Mouse (Mus musculus) urinary bladder, postnatal 25 days (tissue): ENCODE results near the gene Cpne6.

Source experiments
- DNase-seq: peaks from one replicate; pipeline ENCODE4 v3.0.0; 2022; ENCODE audit warnings: low spot score

The Cpne6 gene

DNA sequence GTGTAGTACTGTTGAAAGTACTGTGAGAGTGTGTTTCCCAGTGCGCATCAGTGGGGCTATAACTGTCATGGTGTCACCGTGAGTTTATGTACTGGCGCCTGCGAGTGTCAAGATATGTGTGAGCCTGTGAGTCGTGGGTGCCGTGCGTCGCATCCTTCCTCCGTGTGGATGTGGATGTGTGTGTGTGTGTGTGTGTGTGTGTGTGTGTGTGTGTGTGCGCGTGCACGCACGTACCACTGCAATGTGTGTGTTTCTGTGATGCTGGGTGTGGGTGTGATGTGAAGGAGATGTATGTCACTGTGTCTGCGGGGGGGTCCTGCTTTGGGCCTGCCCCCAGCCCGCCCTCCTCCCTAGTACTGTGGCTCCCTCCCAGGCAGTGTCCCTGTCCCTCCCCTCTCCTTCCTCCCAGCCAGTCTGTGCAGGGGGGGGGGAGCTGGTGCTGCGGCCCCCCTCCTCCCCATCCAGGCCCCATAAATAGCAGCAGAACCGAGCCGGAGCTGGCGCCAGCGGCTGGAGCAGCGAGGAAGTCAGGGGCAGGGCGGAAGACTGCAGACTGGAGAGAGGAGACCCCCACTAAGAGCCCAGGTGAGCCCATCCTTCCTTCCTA, at the start of gene Cpne6:
Gene Cpne6, plus strand, starts transcription at position 321 of the 607 bp plus-strand sequence.
- DNase-seq: no peak

DNA sequence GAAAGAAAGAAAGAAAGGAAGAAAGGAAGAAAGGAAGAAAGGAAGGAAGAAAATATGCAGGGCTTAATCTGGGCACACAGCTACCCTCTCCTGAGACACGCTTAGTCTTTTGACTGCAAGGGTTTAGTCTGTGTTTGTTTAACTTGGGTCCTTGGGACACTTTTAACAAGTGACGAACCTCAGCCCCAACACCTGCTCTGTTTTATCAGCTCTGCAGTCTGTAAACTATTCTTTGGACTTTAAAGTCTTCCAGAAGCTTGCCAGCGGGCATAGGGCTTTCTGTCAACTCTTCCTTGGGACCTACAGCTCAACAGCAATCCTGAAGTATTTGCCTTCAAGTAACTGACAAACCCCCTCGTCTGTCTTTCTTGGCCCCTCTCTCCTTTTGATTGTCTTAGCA, 48.5 kb upstream of the Cpne6 start:
- no peak for DNase-seq

DNA sequence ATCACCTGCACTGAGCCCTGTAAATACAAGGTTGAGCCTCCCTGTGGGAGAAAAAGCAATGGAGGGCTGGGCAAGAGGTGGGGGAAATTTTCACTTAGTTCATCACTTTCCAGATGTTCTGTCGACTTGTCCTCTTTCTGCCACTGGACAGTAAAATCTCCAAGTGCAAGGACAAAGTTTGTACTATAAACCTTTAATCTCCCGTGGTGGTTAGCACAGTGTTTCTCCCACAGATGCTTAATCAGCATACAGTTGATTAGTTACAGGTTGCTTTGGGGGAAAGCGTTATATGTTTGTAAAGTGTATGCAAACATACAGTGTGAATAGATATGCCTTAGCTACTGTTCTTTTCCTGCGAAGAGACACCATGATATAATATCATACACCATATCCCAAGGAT, 43.8 kb upstream of the Cpne6 start:
- DNase-seq: no peak

DNA sequence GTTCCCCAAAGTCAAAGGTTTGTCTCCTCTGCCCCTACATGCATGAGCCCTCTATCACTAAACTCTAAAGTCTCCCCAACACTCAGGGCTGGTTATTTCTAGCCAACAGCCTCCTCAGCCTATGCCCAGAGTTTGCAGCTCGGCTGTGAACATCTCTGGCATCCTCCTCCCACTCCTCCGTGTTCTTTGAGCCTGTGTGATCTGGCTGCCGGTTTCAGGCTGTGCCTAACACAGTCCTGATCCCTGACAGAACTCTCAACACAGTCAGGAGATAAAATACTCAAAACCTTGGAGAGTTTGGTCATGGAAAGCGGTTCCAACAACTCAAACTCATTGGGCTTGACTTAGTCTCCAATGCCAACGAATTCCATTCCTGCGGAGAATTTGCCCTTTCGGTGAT, 43.1 kb upstream of the Cpne6 start:
- DNase-seq: no peak

DNA sequence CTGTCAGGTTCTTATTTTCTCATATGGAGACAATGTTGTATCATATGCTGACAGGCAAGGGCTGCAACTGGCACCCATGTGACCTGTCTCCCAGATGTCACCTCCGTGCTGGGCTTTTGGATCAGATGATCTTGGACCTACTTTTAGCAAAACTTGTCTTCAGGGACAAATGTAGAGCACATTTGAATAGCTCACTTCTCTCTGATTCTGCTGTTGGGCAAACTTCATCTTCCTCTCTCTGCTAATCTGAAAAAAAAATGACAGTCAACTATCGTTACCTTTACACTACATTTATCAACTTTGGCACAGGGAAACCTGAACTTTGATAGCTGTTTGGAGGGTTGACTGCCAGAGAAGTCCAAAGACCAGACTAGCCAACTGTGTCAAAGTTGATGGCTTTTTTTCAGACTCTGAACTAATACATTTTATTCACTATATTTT, 41.9 kb upstream of the Cpne6 start:
- DNase-seq: no peak

DNA sequence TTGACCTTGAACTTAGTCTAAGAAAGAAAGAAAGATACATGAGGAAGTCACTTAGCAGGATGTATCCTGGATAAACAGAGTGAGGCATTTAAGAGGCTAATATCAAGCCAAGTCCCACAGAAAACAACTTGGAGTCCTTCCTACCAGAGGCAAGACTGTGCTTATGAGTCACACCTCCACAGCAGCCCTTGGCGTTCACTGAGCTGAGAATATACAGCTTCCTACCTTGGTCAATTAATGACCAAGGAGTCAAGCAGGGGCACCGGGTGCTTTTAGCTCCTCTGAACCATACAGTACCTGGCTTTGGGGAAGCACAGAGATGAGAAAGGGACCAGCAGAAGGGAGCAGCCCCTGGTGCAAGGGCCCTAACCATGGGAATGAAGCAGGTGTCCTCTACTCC, 41.2 kb upstream of the Cpne6 start:
- DNase-seq: no peak

DNA sequence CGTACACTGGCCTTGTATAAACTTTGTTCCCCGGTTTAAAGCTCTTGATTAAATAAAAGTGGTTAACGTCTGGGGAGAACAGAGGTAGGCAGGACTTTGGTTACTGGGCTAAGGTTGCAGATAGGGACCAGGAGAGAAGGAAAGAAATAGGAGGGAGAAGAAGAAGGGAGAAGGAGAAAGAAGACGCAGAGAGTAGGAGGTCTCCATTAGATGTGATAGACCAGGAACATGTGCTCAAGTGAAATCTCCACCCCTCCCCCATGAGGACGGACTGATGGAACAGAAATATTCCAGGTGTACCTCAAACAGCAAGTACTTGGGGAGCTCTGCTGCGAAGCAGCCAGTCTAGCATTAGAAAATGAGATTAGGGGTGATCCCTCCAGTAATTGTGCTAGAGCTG, 40.4 kb upstream of the Cpne6 start:
- DNase-seq: no peak

DNA sequence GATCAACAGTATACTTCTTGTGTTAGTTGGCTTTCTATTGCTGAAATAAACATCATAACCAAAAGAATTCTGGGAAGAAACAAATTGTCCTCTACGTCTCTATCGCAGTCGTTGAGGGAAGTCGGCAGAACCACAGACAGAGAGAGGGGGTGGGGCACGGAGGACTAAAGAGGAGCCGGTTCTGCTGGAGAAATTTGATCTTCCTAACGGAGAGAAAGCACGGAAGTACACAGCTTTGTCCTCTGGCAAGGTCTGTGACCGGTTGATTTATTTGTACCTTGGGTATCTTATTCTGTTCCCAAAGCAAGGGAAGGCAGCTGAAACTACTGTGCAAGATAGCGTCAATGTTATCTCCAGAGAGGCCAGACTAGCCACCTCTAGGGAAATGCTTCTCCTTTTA, 39.4 kb upstream of the Cpne6 start:
- DNase-seq: no peak

DNA sequence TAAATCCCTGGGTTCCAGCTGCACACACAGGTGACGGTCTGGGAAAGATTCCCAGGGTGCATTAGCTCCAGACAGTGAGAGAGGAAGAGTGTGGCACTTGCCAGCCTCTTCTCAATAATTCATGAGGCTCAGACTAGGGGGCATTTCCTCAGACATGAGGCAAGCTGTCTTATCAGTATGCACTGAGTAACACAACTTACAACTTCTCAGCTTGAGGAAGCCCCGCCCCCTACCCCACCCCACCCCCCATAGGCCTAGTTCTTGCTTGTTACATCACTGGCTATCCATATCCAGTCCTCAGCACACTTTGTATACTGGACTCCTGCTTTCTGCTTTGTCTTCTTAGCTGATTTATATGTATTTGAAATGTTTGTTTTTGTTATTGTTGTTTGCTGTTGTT, 34.6 kb upstream of the Cpne6 start:
- no peak for DNase-seq

DNA sequence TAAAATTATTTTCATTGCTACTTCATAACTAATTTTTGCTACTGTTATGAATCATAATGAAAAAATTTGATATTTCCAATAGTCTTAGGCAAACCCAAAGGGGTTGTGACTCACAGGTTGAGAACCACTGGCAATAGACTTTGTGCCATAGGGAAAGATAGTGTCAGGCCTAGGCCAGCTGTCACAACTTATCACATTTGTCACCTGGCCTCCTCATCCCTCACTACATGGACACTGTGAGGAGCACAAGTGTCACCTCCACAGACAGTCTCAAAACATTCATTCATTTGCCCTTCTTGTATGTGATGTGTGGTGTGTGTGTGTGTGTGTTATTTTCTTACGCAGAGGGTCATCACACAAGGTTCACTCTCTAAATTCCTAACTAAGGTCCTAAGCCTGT, 32.8 kb upstream of the Cpne6 start:
- DNase-seq: no peak

DNA sequence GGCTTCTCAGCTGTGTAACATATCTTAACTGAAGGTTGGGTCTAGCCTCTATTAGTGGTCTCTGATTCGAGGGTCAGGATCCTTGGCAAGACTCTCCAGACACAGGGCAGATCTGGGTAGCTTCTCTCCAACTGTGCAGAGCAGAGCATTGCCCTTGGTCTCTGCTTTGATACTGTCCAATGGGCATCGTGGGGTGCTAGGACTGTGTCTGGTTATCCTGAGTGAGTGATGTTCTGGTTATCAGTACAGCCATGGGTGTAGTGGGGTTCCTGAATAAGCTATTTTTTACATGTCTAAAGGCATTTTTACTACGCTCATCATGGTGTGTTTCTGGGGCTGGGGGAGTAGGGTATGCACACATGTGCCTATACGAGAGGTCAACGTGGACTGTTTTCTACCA, 32.4 kb upstream of the Cpne6 start:
- DNase-seq: no peak

DNA sequence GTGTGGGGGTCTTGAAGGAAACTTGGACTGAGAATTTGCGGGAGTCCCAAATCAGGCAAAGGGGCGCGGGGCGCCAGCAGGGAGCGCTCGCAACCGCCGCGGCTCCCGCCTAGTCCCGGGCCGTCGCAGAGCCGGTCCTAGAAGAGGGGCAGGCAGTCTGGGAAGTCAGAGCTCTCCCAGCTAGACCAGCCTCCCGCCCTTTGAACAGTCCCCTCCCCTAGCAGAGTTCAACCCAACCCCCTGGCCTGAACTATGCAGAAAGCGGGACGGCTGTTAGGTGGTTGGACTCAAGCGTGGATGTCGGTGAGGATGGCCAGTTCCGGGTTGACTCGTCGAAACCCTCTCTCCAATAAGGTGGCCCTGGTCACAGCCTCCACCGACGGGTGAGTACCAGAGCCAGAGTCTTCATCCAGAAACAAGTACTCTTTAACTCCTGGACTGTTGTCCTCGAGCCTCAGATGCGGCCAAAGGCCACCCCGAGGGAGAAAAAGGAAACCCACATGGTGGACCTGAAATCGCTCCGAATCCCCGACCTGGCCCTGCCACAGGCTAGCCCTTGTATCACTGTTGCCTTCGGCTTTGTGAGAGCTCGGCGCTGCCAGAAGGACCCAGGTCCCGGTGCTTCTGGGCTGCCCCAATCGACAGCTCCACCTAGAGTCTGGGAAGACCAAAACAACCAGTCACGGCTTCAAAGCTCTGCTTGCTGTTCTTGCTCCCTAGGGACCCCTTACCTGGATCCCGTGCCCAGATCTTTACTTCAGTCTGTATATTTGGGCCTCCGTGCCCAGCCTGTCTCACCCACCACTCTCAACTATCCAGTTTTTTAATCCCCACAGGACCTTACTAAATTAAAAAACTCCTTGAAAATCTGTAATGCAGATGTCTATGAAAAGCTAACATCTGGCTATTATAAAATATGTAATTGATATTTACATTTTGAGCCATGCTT, 31.3 kb upstream of the Cpne6 start, which contains the start of gene Dhrs4:
Gene Dhrs4, plus strand, starts transcription at position 108 of the 949 bp plus-strand sequence.
- peak; percentile 72 for DNase-seq

DNA sequence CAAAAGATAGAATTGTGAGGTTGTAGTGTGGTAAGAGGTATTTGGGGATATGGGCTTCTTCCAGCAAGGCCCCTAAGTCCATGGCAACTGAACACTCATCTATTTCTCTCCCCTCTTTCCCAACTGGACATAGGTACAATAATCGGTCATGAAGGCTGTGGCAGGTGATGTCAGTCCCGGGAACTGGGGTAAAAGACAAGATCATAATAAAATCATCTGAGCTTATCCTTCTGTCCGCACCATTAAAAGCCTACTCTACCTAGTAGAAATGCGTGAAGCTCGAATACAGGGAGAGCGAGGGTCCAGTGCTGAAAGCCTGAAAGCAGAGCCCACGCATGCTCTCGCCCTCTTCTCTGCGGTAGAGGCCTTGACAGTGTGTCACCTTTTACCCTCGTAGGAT, 30.6 kb upstream of the Cpne6 start:
- no peak for DNase-seq

DNA sequence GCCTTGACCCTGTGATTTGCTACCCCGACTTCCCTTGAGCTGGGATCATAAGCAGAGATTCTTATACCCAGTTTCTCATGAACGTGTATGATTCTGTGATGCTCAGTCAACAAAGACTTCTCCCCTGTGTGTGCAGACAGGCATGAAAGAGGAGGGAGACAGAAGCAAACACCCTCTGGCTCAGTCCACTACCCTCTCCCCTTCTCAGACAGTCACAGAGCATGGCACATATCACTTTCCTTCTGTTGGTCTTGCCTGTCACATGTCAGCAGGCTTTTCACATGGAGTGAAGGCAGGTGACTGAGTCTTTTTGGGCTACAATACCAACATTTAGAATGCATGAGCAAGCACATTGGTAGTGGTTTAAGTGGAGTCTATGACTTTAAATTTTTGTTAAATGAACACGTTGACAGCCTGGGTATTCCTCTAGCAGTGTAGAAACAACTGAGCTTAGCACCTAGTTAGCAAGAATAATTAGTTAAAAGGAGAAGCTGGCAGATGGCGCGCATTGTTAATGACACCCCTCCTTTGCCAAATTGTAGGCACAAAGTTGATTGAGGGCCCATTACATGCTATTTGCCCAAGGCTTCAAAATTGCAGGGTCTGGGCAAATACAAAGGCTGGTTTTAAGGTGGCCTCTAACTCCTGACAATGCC, 25.7 kb upstream of the Cpne6 start:
- DNase-seq: no peak

DNA sequence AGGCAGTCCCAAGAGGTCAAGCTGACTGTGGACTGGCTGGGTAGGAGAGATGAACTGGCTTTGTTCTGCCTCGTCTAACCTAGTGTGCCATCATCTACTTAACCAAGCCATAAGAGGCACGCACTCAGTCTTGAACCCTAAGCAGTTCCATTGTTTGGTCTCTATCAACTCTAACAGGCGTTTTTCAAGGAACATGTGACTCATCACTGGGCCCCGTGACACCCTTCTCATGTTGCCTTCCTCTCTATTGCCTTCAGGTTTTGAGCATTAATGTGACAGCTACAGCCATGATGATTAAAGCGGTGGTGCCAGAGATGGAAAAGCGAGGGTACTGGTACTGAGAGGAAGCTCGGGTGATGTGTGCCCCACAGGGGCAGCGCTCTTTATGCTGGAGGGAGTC, 23.4 kb upstream of the Cpne6 start:
- no peak for DNase-seq

DNA sequence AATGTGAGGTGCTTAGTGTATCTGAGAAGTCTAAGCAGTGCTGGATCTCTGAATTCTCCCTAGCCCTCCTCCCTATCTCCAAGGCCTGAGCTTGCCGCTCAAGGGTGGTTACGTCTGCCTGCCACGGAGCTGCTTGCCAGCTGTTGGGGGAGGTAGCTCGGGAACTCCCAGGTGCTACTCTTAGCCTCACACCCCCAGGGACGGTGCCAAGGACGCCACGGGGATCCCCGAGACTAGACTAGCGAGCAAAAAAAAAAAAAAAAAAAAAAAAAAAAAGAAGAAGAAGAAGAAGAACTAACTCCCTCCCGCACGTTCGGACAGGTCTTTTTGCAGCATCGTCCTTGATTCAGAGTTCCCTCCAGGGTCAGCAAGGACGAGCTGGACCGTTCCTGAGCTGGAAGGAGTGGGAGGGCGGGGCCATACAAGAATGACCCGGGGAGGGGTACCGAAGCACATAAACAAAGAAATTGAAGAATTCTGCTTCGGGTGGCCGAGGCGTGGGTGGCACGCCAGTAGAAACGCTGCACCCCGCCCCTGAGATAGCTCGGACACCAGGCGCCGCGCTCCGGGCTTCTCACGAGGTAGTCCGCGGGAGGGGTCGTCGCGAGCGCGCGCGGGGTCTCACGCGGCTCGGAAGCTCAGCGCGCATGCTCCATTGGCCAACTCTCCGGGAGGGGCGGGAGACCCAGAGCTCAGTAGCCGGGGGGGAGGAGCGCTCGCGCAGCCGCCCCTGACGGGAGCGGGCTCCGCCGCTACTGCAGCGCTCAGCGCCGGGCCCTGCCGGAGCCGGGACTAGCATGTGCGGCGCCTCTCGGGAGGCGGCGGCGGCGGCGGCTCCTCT, 19.7 kb upstream of the Cpne6 start, which contains the start of gene Carmil3:
Gene Carmil3, plus strand, starts transcription at position 291 of the 841 bp plus-strand sequence.
- DNase-seq: peak; percentile 35

DNA sequence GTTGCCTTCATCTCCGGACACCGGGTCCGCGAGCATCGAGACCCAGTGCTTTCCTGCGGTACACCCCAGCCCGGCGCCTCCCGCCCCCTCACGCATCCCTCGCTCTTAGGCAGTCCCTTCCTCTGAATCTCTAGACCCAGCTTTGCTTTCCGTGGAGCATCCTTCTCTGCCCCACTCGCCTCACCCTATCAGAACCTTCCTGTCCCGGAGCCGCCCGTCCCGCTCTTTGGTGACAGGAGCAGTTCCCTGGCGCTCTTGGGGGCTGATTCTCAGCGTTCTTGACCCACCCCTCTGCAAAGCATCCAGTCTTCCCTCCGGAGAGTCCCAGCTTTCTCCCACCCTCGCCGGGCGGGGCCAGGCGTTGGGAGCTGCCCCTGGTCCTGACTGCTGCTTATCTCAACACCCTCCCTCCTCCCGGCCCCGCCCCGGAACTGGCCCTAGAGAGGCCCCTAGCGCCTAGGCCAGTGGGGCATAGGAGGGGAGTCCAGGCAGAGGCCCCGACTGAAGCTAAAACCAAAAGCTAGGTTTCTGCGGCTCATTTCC, 18.9 kb upstream of the Cpne6 start:
- peak; percentile 42 for DNase-seq

DNA sequence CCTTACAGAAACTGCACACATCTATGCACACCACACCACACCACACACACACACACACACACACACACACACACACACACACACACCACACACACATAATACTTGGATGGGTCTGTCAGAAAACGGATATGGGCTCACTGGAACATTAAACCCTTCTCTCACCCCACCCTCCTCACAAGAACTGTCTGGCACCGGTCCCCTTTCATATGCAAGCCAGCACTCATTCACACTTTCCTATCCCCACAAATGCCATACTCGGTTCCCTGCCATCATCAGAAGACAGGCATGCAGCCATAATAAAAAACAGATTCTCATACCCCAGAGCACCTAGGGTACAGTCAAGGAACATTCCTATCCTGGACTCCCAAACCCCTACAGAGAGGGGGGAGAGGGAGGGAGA, 18.1 kb upstream of the Cpne6 start:
- DNase-seq: no peak

DNA sequence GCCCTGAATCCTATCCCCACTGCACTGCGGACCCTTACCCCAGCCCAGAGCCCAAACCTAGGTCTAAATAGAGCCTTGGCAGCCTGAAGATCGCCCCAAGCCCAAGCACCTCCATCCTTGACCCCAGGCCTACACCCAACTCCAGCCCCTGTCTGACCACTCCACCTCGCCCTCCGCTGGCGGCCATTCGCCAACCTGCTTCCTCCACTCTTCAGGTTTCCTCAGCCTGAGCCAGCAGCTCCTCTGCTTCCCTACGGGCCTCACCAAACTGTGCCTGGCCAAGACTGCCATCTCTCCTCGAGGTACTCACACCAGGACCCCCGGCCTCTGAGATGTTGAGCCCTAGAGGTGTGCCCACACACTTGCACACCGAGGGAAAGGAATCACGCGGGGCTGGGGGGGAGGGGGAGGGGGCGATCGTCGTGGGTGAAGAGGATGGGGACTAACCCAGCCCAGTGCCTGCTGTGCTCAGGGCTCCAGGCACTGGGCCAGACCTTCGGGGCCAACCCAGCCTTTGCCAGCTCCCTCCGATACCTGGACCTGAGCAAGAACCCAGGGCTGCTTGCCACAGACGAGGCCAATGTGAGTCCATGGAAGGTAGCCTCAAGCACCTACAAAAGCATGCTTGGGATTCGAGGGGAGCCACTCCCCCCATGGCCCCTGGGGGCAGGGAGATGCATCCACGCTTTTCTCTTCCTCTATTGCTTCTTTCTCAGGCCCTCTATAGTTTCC, 14.6 kb upstream of the Cpne6 start:
- no peak for DNase-seq

DNA sequence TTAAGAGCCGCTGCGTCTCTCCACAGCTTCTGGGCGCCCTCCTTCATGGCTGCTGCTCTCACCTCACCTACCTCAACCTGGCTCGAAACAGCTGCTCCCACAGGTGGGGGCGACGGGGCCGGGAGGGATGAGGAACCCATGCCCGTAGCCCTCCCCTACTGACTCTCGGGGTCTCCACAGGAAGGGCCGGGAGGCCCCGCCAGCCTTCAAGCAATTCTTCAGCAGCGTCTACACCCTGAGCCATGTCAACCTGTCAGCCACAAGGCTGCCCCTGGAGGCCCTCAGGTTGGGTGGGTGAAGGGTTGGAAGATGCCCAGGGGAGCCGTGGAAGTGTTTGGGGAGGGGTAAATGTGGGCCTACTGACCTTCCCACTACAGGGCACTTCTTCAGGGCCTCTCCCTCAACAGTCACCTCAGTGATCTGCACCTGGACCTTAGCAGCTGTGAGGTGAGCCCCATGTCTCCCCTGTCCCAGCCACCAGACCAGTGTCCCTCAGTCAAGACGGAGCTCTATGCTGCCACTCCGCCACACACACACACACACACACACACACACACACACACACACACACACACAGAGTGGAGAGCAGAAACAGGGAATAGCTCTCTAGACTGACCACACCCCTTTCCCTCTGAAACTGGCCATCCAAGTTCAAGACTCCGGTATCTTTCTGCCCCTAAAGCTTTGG, 13.3 kb upstream of the Cpne6 start:
- no peak for DNase-seq
